Mouse (Mus musculus): Measurements from ENCODE around the gene Frmd6.

Gene Frmd6

DNA sequence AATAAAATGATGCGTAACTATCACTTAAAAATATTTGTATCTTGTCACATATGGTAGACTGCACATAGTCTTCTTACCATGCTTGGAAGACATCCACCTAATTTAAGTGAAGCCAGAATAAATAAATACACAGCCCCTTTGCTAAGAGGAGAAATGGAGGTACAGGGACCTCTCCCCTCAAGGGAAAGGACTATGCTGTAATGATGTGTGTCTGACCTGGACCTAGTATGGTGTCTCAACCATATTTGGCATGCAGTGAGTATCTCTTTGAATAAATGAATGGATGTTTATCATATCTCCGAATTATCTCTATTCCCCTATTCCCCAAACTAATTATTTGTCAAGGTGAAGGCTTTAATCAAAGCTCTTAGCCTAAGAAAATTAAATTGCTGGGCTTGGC is 15.4 kb upstream of the Frmd6 start:
- no peak for DNase-seq (ENCODE audit: low spot score)

DNA sequence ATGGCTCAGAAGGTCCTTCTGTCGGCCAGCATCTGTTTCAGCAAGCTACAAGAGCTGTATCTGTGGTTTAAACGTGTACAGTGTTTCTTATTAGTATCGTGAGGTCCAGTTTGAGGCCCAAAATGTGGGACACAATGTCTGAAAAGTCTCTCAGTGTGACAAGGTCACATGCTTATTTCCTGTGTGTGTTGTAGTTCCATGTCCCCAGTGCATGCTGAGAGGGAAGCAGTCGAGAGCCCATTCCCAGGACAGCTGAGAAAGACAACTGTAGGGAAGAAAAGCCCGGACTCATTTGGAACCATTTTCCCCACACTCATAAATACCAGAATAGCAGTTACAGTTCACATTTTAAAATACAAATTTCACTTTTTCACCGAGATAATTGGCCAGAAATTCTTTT is 13.5 kb upstream of the Frmd6 start:
- DNase-seq (ENCODE audit: low spot score) = no peak

DNA sequence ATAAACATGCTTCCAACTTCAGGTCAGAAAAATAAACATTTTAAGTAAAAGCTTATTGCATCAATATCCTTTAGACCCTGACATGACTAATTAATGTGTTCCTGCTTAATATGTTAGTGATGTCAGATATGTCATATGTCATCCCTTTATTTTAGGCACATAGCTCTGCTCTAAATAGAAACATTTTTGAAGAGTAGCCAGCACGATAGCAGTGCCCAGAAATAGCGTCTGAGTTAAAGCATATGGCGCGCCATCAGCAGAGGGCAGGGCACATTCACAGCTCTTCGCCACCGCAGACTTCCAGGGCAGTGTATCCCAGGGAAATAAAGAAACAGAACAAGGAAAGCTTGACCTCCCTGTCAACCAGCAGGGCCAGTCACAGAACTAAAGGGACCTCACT is 13.1 kb upstream of the Frmd6 start:
- DNase-seq (ENCODE audit: low spot score) = no peak

DNA sequence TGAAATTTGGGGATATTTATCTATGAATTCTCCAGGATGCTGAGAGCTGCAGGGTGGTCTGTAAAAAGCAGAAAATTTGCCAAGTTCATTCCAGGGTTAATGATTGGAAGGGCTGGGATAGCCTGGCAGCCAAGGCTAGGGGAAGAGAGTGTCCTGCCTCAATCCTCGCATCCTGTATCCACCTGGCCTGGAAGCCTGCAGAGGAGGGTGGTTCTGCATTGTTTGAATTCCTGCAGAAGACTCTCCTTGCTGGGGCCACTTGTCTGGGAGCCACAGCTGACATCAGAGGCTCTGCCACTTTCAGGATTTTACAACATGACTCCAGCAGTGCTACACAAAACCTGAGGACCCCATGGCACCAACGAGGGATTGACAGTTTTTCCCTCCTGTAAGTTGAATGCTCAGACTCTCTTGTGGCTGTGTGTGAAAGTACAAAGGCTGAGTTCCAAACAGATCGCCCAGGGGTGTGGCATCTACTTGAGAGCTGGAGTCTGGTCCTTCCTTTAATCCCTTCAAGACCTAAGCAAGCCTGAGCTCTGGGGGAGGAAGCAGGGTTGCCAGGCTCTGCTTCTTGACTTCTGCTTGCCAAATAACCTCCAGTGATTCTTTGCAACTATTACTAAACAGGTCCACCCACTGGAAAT is 12.4 kb upstream of the Frmd6 start:
- no peak for DNase-seq (ENCODE audit: low spot score)

DNA sequence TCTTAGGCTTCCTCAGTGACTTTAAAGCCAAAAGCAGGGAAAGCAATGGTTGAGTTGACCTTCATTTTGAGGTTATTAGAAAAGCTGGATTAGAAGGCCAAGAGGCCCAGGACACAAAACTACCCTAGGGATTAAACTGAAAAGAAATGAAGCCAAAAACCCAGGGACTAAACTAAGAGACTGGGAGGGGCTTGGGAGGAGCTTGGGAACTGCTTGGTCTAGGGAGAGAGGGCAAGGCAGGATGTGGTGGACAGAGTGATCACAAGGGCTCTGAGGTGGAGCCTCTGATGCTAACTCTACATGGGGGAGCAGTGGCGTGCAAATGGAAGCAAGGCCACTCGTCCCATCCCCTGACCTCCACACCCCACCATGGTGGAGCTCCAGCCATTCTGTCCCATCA is 8.6 kb upstream of the Frmd6 start:
- DNase-seq (ENCODE audit: low spot score) = no peak

DNA sequence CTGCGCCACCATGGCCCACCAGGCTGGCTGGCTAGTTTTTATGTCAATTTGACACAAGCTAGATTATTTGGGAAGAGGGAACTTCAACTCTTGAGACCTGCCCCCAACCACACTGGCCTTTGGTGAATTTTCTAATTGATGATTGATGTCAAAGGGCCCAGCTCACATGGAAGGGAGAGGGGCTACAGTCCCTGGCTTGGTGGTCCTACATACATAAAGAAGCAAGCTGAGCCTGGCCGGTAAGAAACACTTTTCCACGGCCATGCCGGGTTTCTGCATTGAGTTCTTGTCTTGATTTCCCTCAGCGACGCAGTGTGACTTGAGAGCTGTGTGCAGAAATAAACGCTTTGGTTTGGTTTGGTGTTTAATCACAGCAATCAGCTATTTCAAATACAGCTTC is 1.3 kb upstream of the Frmd6 start:
- no peak for DNase-seq (ENCODE audit: low spot score)

DNA sequence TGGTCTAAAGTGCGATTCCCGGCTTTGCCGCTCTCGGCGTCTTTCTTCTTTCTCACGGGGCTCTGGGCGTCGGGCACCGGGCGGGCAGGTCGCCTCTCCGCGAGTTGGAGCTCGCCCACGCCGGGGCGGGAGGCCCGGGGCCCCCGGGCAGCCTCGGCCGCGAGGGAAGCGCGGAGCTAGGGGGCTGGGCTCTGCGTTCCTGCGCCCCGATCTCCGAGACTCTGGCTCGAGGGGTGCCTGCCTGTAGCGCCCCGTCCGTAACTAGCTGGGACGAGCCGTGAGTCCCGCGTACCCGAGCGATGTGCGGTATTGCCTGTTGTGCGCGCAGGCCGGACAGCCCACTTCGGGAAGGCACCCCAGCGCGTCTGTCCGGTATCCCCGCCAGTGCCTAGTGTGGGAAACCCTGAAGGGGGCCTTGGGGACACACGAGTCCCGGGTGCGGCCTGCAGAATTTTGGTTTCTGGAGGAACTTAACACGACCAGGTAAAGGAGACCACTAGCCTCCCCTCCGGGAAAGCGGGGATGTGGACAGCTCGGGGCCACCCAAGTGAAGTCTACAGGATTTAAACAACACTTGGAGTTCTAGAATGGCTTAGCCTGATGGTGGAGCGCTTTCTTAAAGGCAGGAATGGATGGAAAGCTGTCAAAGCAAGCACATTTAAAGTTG is 470 bp downstream of the Frmd6 start:
- no peak for DNase-seq (ENCODE audit: low spot score)

DNA sequence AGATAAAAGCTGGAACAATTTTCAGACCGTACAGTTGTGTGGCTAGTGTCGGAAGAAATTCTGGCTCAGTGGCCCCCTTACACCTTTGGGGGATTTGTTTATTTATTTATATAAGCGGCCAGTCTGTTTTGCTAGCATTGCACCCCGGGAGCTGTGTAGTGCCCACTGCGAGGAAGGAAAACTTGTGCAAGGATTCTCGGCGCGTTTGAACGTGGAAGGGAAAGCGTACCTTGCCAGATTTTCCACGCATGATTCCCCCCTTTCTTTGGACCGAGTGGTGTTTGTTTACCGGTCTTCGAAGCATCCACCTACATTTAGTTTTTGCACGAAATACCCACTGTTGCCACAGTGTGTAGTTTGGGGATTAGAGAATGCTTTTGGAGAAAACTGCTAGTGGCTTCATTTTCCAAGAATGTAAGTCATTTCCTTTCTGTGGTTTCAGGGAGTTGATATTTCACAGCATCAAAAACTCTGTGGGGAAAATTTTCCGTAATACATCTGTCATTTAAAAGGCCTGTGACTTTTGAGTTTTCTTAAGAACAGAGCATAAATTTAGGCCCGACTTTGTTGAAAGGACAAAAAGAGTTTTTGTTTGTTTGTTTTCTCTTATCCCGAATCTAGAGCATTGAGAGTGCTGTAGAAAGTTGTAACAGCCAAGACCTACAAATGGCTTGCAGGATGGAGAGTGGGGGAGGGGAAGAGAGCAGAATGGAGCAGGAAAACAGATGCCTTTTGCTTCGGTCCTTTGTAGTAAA is 1.2 kb downstream of the Frmd6 start:
- no peak for DNase-seq (ENCODE audit: low spot score)

DNA sequence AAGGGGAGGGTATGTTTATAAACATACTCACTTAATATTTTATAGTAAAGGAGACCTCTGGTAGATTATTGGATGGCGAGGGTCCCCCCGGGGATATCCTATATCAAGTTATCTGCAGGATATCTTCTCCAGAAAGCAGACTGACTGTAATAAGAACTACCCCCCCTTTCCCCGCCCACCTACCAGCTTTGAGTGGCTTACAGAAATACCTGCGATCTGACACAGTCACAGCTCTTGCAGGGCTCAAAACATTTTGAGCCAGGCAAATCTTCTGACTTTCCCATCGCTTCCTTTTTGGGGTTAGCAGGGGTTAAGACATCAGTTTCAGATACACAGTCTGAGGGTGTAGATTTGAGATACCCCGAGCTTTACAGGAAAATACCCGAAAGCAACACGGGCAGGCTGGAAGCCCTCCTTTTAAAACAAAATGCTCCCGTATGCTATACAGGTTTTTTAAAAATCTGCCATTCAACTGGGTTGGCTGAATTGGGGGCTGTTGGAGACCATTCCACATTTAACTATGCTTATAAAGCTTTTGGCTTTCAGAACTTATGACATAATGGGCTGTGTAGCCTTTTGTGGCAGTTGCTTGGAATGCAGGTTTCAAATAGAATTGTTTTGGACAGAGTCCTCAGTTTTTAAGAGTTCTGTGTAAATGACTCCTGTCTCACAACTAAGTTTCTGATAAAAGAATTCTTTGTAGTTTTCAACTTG is 2.0 kb downstream of the Frmd6 start:
- DNase-seq (ENCODE audit: low spot score) = no peak

DNA sequence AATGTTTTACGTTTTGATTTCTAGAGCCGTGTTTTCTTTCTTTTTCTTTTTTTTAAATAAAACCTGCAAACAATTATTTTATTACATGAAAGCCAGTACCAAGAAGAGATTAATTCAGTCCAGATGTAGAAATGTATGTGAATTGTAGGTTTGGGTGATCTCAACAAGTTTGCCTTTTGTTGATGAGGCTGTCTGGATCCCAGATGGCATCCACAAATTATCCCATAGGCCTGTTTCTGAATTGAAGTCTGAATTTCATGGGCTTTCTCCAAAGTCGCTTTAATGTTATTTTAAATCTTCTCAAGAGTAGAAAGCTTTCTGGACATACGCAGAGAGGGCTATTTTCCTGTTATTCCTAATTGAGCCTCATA is 2.6 kb downstream of the Frmd6 start:
- no peak for DNase-seq (ENCODE audit: low spot score)

DNA sequence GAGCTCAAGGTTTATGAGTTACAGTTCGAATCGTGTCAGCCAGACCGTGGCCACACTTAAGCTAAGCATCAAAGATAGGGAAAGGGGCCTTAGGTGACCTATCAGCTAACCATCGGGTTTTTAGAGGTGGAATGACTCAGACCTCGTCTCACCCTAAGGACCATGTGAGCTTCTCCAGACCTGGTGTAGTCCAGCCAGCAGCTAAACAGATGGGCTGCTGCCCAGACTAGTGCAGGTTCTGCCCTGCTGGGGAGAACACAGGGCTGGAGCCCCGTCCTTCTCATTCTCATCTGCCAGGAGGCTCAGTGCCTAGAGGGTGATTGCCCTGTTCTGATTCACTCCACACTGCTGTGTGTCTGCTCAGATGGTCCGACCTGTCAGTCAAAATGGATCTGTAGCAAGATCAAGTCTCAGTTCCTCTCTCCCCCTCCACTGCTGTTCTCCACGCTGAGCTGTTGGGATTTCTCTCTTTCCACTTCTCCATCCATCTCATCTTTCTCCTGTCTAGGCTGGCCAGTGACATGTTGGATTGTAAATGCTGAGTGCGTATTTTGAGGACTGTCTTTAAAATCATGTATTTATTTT is 5.8 kb downstream of the Frmd6 start:
- DNase-seq (ENCODE audit: low spot score) = no peak

DNA sequence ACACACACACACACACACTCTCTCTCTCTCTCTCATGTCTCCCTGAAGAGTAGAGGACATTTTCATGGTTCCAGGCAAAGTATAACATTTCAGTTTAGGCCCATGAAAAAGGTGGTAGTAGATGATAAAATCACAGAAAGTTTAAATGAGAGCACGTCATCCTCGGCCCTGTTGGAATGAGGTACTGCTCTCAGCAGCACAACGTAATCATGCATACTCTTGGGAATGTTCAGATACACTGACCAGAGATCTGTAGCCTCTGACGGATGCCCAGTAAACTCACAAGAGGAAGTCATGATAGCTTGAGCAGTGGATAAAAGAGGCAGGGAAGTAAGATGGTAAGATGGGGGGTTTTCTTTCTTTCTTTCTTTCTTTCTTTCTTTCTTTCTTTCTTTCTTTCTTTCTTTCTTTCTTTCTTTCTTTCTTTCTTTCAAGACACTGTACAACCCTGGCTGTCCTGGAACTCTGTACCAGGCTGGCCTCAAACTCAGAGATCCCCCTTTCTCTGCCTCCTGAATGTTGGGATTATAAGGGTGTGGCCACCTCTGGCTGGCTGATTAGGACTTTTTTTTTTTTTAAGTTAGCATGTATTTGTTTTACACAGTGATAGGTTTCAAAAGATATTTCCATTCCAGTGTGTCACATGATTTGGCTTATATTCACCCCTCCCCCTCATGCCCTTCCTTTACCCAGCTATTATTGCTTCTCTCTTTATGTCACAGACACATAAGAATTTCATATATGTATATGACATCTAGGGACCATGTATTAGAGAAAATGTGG is 7.1 kb downstream of the Frmd6 start:
- DNase-seq (ENCODE audit: low spot score) = no peak

DNA sequence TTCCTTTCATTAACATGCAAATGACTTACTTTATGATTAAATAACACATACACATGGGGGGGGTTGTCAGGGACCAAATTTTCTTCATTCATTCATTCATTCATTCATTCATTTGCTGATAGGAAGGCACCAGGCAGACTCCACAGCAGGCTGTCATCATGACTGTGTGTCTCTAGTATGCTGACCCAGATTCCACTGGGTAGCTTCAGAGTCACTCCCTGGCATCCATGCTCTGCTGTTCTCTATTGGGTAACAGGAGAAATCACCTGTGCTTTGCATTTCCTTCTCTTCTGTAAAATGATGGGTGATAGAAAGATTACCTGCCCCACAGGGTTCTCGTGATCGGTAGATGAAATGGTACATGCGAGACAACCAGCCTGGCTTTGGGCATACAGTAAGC is 7.7 kb downstream of the Frmd6 start:
- DNase-seq (ENCODE audit: low spot score) = no peak

DNA sequence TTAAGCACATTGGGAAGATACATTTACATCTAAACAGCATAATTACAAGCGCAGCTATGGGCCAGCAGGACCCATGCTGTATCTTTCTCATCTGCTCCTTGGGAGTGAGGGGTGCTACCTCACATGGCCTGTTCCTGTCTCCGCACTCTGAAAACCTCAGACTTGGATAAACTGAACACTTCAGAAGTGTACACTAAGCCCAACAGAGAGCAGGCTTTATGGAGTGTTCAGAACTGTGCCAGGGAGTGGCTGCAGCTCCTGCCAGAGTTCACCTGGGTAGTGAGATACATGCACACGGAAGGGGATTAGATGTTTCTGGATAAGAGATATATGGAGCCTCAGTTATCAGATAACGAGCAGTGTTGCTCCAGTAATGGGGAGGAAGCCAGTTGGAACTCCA is 8.7 kb downstream of the Frmd6 start:
- no peak for DNase-seq (ENCODE audit: low spot score)

DNA sequence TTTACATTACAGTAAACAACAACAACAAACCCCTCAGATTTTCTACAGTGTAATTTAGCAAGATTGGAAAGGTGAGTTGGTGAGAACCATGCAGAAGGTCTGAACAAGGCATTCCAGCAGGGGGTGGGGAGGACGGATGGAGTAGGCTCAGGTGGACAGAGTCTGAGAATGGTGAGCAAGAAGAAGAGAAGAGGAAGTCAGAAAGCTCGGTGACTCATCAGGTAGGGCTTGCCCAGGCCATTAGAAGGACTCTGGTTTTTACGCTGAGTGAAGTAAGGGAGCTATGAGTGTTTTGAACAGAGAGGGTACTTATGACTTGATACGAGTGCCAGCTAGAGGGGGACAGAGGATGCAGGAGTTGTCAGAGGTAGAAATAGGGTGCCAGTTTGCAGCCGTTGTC is 9.7 kb downstream of the Frmd6 start:
- DNase-seq (ENCODE audit: low spot score) = no peak

DNA sequence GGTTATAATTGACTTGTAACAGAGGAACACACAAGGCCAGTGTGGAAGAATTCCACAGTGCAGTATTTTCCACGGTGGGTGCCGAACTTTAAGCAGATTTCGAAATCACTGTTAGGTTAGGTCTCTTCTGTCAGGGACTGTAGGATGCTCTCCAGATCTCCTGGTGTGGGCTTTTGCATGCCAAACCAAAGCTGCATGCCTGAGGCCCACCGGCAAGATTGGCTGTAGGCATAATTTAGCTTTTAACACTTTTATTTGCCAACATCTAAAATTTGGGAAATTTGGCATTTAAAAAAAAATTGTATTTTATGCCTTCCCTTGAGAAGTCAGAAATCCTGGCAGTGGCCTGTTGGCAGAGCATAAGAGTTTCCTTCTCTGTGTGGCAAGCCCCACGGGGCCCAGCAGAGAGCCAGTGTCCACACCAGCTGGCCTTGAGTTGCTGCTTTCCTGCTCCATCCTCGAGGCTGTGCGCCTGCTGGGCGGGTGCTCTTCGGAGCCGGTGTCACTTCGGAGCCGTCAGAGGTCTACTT is 12.5 kb downstream of the Frmd6 start:
- DNase-seq (ENCODE audit: low spot score) = no peak

DNA sequence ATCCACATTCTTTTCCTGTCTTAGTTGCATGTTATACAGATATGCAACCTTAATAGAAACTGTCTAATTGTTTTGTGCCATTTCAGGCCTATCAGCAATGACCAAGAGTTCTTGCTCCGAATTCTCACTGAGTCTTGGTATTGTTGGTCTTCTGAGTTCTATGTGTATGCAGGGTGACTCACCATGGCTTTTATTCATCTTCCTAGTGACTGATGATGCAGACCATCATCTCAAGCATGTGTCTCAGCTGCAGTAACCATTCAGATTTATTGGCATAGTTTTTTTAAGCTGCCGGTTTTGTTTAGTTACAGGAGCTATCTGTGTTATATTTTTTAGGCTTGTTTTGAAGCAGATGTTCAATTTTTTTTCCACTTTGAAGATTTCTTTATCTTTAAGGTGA is 20.1 kb downstream of the Frmd6 start:
- no peak for DNase-seq (ENCODE audit: low spot score)

DNA sequence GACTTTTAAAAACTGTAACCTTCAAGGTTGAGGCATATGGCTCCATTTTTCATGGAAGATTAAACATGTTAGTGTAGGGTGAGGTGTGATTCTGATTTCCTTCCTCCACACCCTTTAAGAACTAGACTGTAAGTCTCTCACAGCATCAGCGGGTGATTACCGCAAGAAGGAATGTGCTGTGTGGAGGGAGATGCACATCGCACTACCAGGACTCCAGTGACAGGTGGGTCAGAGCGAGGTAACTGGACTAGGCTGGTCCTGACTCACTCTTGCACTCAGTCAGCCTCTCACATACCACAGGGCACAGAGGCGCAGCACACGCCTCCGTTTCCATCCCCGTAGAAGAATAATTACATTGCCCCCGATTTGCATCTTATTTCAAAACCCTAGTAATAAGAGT is 23.7 kb downstream of the Frmd6 start:
- DNase-seq (ENCODE audit: low spot score) = no peak

DNA sequence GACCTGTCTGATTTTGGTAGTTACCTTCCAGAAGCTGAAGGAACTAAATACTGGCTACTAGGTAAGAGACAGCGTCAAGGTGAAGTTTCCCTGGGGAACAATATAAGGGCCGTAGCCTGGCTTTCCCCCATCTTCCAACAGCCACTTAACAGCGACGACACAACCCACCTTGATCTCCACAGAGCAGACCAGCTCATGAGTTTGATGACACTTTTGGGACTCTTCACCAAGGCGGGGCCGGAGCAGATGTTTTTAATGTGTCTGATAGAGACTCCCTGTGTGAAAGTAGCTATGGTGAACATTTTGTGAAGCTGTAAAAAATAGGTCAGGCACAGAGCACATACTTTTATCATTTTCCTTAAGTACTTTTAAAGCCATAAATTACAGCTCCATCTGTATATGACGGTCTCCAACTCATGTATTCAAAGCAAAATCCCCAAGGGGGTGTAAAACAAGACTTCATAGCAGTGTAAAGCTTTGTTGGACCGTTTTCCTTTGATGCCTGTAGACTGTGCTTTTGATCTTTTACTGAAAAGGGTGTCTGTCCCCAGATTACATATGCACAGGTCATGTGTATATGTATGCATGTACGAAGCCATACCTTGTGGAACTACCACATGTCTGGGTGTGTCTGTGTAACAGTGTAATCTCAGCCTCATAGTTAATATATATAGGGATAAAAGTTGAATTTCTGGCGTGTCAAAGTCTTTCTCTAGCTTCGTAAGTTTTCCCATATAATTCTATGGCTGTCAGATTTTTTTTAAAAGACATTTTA is 24.4 kb downstream of the Frmd6 start:
- DNase-seq (ENCODE audit: low spot score) = no peak

DNA sequence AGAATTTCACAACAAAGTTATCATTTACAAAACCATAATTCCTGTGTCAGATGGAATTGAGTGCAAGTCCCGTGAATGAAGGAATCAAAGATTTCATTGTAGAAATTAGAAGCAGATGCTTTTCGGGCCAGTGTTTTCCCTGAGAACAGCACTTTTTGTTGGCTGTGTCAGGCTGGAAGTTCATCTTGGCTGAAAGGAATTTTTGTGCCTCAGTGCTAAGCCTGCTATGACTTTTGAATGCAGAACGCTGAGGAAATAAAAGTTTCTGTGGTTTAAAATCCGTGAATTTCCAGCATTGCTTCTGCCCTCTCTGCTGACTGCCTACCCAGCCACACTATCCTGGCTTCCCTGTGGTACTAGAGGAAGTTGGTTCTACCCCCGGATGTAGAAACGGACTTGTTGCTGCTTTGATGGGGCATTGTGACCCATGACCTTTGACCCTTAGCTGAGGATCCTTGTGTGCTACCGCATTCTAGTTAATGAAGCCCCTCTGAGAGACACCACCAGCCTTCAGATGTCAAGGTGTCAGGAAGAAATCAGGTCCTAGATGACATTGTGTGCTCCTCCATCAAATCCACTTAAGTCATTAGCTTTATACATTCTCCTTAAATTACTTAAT is 26.1 kb downstream of the Frmd6 start:
- no peak for DNase-seq (ENCODE audit: low spot score)
